Mouse (Mus musculus): Measurements from ENCODE around the gene Gpr137.
"Not testable (repeated sequence)": the region's sequence is repeated elsewhere in the genome, so short reads cannot be mapped to it uniquely, and the experiment has no call there.

Gene Gpr137

DNA sequence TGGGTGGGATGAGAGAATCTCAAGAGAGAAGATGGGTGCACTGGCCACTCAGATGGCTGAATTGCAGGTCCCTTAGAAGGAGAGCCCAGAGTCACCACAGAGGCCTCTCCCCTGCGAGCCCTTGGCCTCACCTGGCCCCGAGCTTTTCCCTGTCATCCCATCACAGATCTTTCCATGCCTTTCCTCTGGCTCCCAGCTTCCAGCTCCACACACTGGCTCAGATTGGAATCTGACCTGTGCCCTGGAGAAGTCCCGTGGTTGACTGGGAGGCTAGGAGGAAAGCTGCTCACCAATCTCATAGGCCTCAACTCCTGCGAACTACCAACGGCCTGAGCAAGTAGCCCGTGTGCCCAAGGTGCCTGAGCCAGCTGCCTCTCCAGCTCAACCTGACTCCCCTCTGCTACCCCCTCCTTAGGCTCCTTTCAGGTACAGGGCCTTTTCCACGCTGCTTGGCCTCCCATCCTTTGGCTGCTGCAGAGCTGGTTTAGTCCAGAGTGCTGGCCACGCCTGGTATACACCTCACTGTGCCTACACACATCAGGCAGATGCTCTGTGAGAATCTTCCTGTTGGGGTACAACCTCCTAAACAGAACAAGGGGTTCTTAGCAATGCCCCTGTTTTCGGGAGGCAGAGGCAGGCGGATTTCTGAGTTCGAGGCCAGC is 36.7 kb downstream of the Gpr137 start:
- no peak for DNase-seq (ENCODE audit: low spot score)

GRCm38 (mm10) chr19:6904846-6905245 is 37.4 kb downstream of the Gpr137 start:
- DNase-seq (ENCODE audit: low spot score), result no peak

DNA sequence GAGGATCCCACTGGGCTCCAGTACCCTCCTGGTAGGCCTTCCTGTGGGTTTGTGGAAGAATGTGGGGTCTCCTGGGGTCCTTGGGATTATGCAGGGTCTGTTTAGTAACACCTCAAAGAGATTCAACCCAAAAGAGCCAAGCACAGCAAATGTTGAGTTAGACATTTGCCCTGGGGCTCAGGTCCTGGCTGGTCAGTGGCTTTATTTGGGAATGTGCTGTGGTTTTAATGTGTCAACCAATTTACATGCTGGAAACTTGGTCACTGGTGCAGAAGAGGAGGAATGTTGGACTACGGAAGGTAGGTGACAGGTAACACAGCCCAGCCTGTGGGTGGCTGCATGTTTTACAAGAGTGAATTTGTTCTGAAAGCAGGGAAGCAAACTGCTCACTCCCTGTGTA is 39.2 kb downstream of the Gpr137 start:
- DNase-seq (ENCODE audit: low spot score), result no peak

- no peak for DNase-seq (ENCODE audit: low spot score)
Observed at GRCm38 (mm10) chr19:6899641-6900040, 42.6 kb downstream of the Gpr137 start.

DNA sequence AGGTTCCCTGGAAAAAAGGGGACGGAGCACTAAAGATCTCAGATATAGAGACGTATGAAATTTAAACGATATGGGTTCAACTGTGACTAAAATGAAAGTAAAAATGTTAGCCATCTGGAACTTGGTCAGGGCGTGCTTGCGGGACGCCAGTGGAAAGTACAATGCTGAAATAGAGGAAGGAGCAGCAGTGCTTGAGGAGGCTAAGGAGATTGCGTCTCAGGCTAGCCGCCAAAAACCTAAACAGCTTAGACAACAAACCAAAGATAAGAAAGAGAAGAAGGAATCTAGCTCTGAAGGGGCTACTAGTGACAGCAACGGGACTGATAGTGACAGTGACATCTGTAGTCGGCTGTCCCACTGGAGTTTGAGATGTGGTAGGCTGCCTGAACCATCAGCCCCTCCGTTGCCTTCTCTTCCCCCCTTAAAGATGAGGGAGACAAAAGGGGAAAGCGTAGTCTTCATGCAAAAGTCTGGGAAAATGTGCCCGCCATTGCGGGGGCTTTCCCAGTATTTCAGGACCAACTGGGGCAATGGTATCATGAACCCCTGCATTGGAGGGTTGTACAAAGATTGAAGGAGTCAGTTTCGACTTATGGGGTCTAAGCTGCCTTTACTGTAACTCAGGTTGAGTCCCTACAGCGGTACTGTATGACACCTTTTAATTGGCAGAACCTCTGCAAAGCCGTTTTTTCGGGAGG is 46.5 kb downstream of the Gpr137 start:
- DNase-seq (ENCODE audit: low spot score), result not testable (repeated sequence)

DNA sequence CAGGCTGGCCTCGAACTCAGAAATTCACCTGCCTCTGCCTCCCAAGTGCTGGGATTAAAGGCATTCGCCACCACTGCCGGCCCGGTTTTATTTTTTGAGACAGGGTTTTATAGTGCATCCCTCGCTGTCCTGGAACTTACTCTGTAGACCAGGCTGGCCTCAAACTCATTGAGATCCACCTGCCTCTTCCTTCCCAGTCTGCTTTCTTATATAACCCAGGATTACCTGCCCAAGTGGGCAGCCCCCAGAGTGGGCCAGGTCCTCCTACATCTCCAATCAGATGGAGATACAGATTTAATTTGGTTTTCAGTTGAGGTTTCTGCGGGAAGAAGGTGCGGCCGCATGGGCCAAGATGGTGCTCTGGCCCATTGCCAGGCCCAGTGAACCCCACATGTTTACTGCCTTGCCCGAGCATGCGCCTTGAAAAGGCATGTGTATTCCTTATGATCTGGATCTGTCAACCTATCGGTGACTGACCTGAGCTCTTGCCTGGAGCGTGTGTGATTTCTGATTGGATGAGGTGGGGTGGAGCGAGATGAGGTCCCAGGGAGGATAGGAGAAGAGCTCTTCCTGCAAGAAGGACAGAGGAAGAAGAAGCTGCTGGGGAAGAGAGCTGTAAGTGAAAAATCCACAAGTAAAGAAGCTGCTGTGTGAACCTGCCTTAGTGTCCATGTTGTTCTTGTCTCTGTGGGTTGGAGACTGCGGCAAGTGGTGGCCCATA is 48.4 kb downstream of the Gpr137 start:
- no peak for DNase-seq (ENCODE audit: low spot score)

DNA sequence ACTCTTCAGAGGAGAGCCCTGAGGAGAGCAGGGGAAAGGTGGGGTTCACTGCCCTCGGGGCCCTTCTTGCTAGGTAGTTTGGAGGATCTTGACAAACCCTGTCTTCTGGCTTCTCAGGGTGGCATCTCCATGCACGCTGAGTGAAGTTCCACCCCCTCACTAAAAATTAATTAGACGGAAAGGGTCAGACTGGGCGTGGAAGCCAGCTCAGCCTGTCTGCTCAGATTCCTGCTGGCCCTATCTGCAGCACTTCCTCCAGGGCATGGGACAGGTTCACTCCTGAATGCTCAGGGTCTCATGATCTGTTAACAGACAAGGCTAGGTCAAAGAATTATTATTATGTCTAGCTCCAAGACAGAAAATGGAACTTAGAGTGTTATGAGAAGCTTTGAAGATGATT is 49.8 kb downstream of the Gpr137 start:
- peak; percentile 75 for DNase-seq (ENCODE audit: low spot score)
